Mouse (Mus musculus): Measurements from ENCODE around the gene Tfap2d.

DNA sequence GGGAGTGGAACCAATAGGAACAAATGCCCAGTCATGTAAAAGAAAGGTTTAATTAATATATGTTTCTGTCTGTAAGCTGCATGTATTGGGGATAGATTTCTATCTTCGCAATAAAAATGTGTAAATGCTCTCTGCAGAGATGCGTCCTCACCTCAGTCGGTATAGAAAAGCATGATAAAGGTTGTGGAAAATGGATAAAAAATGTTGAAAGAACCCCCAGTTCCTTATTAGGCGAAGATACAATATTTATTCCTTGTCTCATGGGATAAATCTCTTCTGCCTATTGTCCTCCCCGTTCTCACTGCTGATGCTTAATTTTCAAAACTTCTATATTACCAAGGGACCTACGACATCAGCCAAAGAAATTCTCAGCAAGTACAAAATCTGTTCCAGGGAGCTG lies at the start of gene Tfap2d:
- TF ChIP-seq HCFC1 (IDR thresholded peaks at IDR 0.05; ENCODE audit: borderline replicate concordance, insufficient read depth, low read length) (no peak), ZC3H11A (IDR thresholded peaks at IDR 0.05; ENCODE audit: borderline replicate concordance, low read depth, low read length) (no peak)

Data from ES-E14 (cell line).